Mouse (Mus musculus) embryonic fibroblast, embryonic 13.5 days (primary cell): ENCODE results near the gene Prox1. TPM values are rescaled to one million over a fixed set of nuclear protein-coding genes. Genes with fewer than 3 reads are reported as not detected.

ENCODE experiments used
- H3K27ac ChIP-seq: 2 replicates; pipeline ENCODE4 v1.5.1; 2012; ENCODE audit warnings: low read length, control low read depth, inconsistent platforms; ENCODE audit not compliant: insufficient read depth
- H3K4me1 ChIP-seq: 2 replicates; pipeline ENCODE4 v1.6.1; 2011; ENCODE audit warnings: low read length; ENCODE audit not compliant: control insufficient read depth, insufficient read depth
- H3K4me3 ChIP-seq: 2 replicates; pipeline ENCODE4 v1.5.1; 2011; ENCODE audit warnings: mild to moderate bottlenecking, control low read depth, low read length; ENCODE audit not compliant: insufficient read depth
- CTCF ChIP-seq: IDR thresholded peaks from 2 replicates; pipeline ENCODE4 v1.5.1; 2011; ENCODE audit warnings: mild to moderate bottlenecking, control low read depth, low read length, moderate library complexity, borderline replicate concordance; ENCODE audit not compliant: insufficient read depth
- POLR2A ChIP-seq: IDR thresholded peaks from 2 replicates; pipeline ENCODE4 v1.6.1; 2011; ENCODE audit warnings: low read depth, mild to moderate bottlenecking, control low read depth, low read length, moderate library complexity
- polyA plus RNA-seq: library from polyadenylated mRNA; stranded (reverse); fragments of >200 nt; gene quantifications from 2 replicates; pipeline ENCODE4 v1.2.4, GENCODE M21; 2011; ENCODE audit warnings: low read depth; ENCODE audit not compliant: missing spikeins, insufficient read length

Prox1 gene
- polyA plus RNA-seq, 1 experiment, result 0.23 TPM

- TF ChIP-seq CTCF (no peak), POLR2A (no peak)
- Histone ChIP-seq H3K4me1 (no peaks in the 10 kb centered on the region), H3K27ac (no peak overlapping the region), H3K4me3 (no peak overlapping the region)
These were observed 42.6 kb downstream of the Prox1 start for GRCm38 (mm10) chr1:190127878-190128277.

DNA sequence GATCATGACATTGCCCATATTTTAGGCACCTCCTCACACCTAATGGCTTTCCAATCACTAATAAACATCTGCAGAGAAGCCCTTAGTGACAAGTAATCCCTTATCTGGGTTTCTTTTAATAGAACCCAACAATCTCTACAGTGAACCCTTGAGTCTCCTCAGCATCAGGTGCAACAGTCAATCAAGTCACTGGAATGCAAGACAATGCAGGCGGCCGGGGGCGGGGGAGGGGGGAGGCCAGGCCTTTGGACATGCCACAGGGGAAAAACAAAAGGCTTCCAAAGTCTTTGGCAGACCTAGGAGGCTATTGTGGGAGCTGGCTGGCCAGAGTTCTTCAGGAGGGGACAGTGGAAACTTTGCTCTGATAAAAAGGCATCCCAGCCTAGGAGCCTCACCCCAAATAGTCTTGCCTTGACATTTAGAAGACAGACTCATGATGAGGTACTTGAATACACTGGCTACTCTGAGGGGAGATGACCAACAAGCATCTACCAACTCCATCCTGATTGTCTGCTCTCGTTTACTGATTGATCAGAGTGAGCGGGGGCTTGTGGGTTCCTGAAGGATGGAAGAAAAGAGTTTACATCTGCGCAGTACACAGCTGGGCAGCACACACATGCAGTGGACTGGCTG, 43.2 kb downstream of the Prox1 start:
- no peak overlapping the region for H3K27ac ChIP-seq
- no peak overlapping the region for H3K4me3 ChIP-seq
- H3K4me1 ChIP-seq, result no peaks in the 10 kb centered on the region
- TF ChIP-seq POLR2A (no peak), CTCF (no peak)

GRCm38 (mm10) chr1:190124961-190125739, 45.4 kb downstream of the Prox1 start:
- TF ChIP-seq CTCF (no peak), POLR2A (no peak)
- Histone ChIP-seq H3K27ac (no peak overlapping the region), H3K4me3 (no peak overlapping the region), H3K4me1 (no peaks in the 10 kb centered on the region)

DNA sequence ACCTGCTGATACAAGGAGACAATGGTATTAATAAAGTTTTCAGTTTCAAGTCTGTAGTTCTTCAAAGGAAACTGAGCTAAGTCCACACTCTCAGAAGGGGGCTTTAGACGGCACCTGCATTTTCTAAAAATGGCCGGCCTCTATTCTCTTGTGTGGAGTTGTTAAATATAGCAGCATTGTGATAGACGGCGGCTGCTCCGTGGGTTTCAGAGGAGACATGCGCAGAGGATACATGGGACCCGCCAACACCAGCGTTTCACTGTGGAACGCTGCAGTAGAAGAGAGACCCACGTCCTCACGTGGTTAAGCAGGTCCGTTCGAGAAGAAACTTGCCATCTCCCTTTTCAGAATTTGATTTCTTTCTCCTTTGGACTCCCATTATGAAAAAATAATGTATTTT, 47.1 kb downstream of the Prox1 start:
- no peak overlapping the region for H3K27ac ChIP-seq
- H3K4me1 ChIP-seq, result no peaks in the 10 kb centered on the region
- TF ChIP-seq POLR2A (no peak), CTCF (no peak)
- H3K4me3 ChIP-seq, result no peak overlapping the region

- Histone ChIP-seq H3K4me3 (no peak overlapping the region), H3K27ac (no peak overlapping the region), H3K4me1 (no peaks in the 10 kb centered on the region)
- no peak for TF ChIP-seq POLR2A
- no peak for TF ChIP-seq CTCF
These were observed 54.5 kb downstream of the Prox1 start for GRCm38 (mm10) chr1:190115985-190116384.

- no peak for TF ChIP-seq CTCF
- TF ChIP-seq POLR2A, result no peak
- H3K4me1 ChIP-seq, result no peaks in the 10 kb centered on the region
- H3K4me3 ChIP-seq, result no peak overlapping the region
- H3K27ac ChIP-seq, result no peak overlapping the region
These were observed 58.8 kb downstream of the Prox1 start for GRCm38 (mm10) chr1:190111741-190112140.

GRCm38 (mm10) chr1:190107587-190107986, 62.9 kb downstream of the Prox1 start:
- Histone ChIP-seq H3K27ac (no peak overlapping the region), H3K4me3 (no peak overlapping the region), H3K4me1 (no peaks in the 10 kb centered on the region)
- TF ChIP-seq CTCF, result no peak
- no peak for TF ChIP-seq POLR2A

DNA sequence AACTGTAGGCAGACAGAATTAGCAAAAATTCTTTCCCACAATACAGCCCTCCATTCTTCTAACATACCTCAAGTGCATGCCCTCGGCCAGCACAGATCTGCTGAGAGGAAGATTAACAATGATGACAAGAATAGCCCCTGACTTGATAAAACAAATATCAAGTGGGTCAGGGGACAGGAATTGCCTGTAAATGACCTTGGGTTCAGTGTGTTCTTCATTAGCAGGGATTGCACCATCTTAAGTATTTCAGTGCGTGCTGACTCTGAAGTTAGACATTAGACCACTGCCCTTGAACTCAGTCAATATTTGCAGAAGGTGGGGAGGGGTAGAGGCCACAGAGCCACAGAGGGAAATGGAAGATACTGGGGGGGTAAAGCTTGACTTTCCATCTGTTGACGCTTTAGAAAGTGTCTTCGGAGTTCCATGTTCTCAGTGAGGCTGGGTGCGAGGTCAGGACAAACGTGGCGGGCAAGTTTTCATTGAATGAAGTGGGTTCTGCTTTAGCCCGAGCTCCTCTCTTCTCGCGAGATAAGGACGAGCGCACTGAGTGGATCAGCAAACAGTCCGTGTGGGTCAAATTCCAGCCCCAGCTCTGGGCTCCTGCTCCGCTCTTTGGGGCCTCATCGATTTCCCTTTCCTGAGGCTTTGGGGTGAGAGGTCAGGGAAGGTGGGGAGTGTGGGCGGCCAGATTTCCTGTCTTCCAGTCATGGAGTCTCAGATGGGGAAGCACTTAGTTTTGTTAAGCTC, 63.7 kb downstream of the Prox1 start:
- Histone ChIP-seq H3K4me1 (no peaks in the 10 kb centered on the region), H3K4me3 (no peak overlapping the region), H3K27ac (no peak overlapping the region)
- TF ChIP-seq CTCF (no peak), POLR2A (no peak)

GRCm38 (mm10) chr1:190106060-190106459, 64.5 kb downstream of the Prox1 start:
- H3K27ac ChIP-seq, result no peak overlapping the region
- no peak overlapping the region for H3K4me3 ChIP-seq
- TF ChIP-seq CTCF, result no peak
- TF ChIP-seq POLR2A, result no peak
- no peaks in the 10 kb centered on the region for H3K4me1 ChIP-seq

- TF ChIP-seq CTCF (no peak), POLR2A (no peak)
- Histone ChIP-seq H3K4me1 (no peaks in the 10 kb centered on the region), H3K27ac (no peak overlapping the region), H3K4me3 (no peak overlapping the region)
These were observed 77.2 kb downstream of the Prox1 start for GRCm38 (mm10) chr1:190093326-190093725.
